Mouse (Mus musculus) cerebellum, adult 2 months (tissue): Measurements from ENCODE around the gene Cfap57. TPM values are rescaled to one million over a fixed set of nuclear protein-coding genes. Genes with fewer than 3 reads are reported as not detected.
"Not testable (repeated sequence)": the region's sequence is repeated elsewhere in the genome, so short reads cannot be mapped to it uniquely, and the experiment has no call there.

ENCODE experiments used
- DNase-seq, 2 experiments: peaks; one replicate each; pipeline ENCODE4 v3.0.0; 2021
- H3K27ac ChIP-seq: fragments of 200-500 bp; 2 replicates; pipeline ENCODE4 v1.5.1; 2012; ENCODE audit warnings: low read length, control low read depth, inconsistent platforms; ENCODE audit not compliant: insufficient read depth
- H3K27me3 ChIP-seq: fragments of 200-500 bp; 2 replicates; pipeline ENCODE4 v1.6.1; 2012; ENCODE audit warnings: inconsistent platforms, mild to moderate bottlenecking, low read length, moderate library complexity; ENCODE audit not compliant: control insufficient read depth, insufficient read depth
- H3K4me1 ChIP-seq: fragments of 200-500 bp; 2 replicates; pipeline ENCODE4 v1.6.1; 2011; ENCODE audit warnings: low read length; ENCODE audit not compliant: control insufficient read depth, insufficient read depth
- H3K4me3 ChIP-seq: fragments of 200-500 bp; replicated peaks from 2 replicates; pipeline ENCODE3; 2011; ENCODE audit warnings: mild to moderate bottlenecking, low read depth, low read length, control low read depth; ENCODE audit not compliant: insufficient read depth
- CTCF ChIP-seq: fragments of 200-500 bp; IDR thresholded peaks from 2 replicates; pipeline ENCODE4 v1.5.1; 2011; ENCODE audit warnings: low read depth, mild to moderate bottlenecking, control low read depth, low read length, moderate library complexity, borderline replicate concordance; ENCODE audit not compliant: insufficient read depth
- POLR2A ChIP-seq: fragments of 200-500 bp; IDR thresholded peaks from 2 replicates; pipeline ENCODE4 v1.6.1; 2011; ENCODE audit warnings: low read length, control low read depth, borderline replicate concordance; ENCODE audit not compliant: insufficient read depth
- WGBS: fragments of 180-500 bp; shearing (Covaris S2); methylation state at CpG from one replicate; pipeline ENCODE4 v1.1.7; 2018; 5-methylcytosine and 5-hydroxymethylcytosine counted together
- polyA plus RNA-seq: library from polyadenylated mRNA; depleted of rRNA; stranded (reverse); fragments of >200 nt; gene quantifications from 2 replicates; pipeline ENCODE4 v1.2.3, GENCODE M21; 2012; rRNA removed

Gene Cfap57
- polyA plus RNA-seq, 1 experiment: 0.36 TPM

DNA sequence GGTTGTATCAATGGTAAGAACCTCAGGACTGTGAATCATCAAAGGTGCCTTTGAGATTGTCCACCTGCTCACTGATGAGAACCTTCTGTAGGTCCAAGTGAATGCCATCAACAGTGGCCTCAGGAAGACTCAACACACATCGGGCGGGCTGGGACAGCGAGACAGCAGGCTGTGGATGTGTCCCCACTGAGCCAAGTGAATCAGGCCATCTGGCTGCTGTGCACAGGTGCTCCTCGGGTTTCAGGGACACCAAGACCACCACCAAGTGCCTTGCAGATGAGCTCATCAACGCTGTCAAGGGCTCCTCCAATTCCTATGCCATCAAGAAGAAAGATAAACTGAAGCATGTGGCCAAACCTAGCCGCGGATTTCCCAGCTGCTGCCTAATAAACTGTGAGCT is 98.3 kb downstream of the Cfap57 start:
- DNase-seq: no peak
- no peak for TF ChIP-seq POLR2A
- TF ChIP-seq CTCF: no peak
- no peak overlapping the region for H3K4me3 ChIP-seq
- H3K4me1 ChIP-seq: no peaks in the 10 kb centered on the region
- H3K27ac ChIP-seq: no peak overlapping the region
- H3K27me3 ChIP-seq: no peaks in the 10 kb centered on the region
- 27% methylated on average over 7 of the region's 7 CpGs for WGBS

DNA sequence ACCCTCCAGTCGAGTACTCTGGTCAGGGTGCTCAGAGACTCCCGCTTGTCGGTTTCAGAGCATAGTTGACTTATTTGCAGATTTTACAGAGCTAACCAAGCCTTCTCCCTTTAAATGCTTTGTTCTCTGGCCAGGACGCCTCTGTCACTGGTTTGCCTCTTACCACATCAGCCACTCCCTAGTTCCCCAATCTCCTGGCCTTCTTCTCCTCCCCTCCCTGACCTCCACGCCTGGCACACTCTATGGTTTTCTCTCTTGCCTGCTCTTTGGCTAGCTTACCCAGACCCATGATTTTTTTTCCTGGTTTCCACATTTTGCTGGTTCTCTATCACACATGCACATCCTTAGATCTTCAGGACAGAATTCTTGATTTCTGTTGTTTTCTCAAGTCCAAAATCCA is 102.4 kb downstream of the Cfap57 start:
- H3K4me1 ChIP-seq: no peaks in the 10 kb centered on the region
- H3K27me3 ChIP-seq: no peaks in the 10 kb centered on the region
- TF ChIP-seq CTCF (no peak), POLR2A (no peak)
- no peak overlapping the region for H3K4me3 ChIP-seq
- no peak overlapping the region for H3K27ac ChIP-seq
- WGBS: 72% methylated on average over 5 of the region's 5 CpGs
- DNase-seq: no peak

DNA sequence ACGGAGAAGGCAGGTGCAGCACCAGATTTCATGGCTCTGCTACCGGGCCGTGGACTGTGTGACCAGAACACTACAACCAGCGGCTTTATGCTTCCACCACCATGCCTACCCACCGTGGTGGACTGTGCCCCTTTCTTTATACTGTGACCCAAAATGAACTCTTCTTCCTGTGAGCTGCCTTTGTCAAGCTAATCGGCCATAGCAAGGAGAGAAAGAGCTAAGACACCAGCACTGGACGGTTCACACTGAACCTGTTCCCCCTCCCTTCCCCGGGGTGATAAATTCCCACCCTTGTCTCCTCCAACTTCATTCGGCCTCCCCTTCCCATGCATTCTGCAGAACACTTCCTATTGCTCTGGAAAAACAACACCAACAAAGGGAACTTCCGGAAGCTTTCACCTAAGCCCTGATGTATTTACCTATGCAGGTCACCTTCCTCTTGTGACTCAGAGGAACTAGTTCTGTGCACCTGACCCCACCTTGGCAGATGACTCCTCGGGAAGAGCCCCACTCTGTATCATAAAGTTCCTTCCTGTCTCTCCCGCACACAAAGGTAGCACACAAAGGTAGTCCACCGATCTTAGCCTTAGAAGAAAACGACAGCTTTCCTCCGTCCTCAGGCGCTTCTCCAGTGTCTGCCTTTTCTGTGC is 103.0 kb downstream of the Cfap57 start:
- Histone ChIP-seq H3K4me1 (no peaks in the 10 kb centered on the region), H3K27ac (no peak overlapping the region), H3K4me3 (no peak overlapping the region), H3K27me3 (no peaks in the 10 kb centered on the region)
- DNase-seq: no peak
- TF ChIP-seq CTCF: no peak
- TF ChIP-seq POLR2A: no peak
- WGBS: 38% methylated on average over 16 of the region's 16 CpGs

GRCm38 (mm10) chr4:118516699-118517496 is 103.7 kb downstream of the Cfap57 start:
- WGBS: 43% methylated on average over 20 of the region's 20 CpGs
- TF ChIP-seq CTCF: no peak
- no peak for TF ChIP-seq POLR2A
- no peak for DNase-seq

DNA sequence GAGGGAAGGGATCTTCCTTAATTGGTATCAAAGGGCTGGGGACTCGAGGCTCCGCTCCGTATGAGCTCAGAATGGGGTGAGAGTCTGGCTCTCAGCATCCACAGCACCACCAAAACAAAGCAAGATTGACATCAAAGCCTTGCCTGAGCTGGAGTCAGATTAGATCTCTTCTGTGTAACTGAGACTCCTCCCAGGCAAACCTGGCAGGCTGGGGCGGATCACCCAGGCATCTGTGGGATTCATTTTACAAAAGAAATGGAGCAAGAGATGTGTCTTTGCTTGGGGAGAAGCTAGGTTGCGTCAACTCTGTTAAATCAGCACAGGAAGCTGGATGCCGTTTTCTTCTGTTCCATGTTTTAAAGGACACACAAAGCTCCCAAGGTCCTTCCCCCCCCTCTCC is 111.5 kb downstream of the Cfap57 start:
- no peak for DNase-seq
- TF ChIP-seq CTCF: no peak
- no peak for TF ChIP-seq POLR2A
- H3K4me1 ChIP-seq: no peaks in the 10 kb centered on the region
- no peak overlapping the region for H3K4me3 ChIP-seq
- no peak overlapping the region for H3K27ac ChIP-seq
- no peaks in the 10 kb centered on the region for H3K27me3 ChIP-seq
- WGBS: 15% methylated on average over 6 of the region's 6 CpGs

More at GRCm38 (mm10) chr4:118516699-118517496, 103.7 kb downstream of the Cfap57 start:
- Histone ChIP-seq H3K27me3 (no peaks in the 10 kb centered on the region), H3K4me3 (no peak overlapping the region), H3K4me1 (no peaks in the 10 kb centered on the region), H3K27ac (no peak overlapping the region)

DNA sequence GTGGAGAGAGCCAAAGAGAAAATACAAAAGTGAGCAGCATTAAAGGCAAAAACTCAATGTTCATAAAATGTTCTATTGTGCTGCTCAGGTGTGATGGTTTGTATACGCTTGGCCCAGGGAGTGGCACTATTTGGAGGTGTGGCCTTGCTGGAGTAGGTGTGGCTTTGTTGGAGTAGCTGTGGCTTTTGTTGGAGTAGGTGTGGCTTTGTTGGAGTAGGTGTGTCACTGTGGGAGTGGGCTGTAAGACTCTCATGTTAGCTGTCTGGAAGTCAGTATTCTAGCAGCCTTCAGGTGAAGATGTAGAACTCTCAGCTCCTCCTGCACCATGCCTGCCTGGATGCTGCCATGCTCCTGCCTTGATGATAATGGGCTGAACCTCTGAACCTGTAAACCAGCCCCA is 113.4 kb downstream of the Cfap57 start:
- H3K27ac ChIP-seq, H3K4me3 ChIP-seq, H3K27me3 ChIP-seq, DNase-seq, H3K4me1 ChIP-seq: not testable (repeated sequence)
- WGBS: 89% methylated on average over 1 of the region's 1 CpGs

GRCm38 (mm10) chr4:118505551-118505950 is 115.0 kb downstream of the Cfap57 start:
- WGBS: 79% methylated on average over 3 of the region's 3 CpGs
- no peak overlapping the region for H3K27ac ChIP-seq
- no peaks in the 10 kb centered on the region for H3K27me3 ChIP-seq
- no peak for TF ChIP-seq POLR2A
- no peak for TF ChIP-seq CTCF
- no peak for DNase-seq
- H3K4me3 ChIP-seq: no peak overlapping the region
- H3K4me1 ChIP-seq: no peaks in the 10 kb centered on the region

Other genes starting within 250 kb of the Cfap57 start
- gene Szt2, start 211.5 kb downstream of the Cfap57 start, polyA plus RNA-seq: 38.0 and 38.6 TPM in 2 replicates
- gene Med8, start 211.4 kb downstream of the Cfap57 start, polyA plus RNA-seq: 61.0 and 65.8 TPM in 2 replicates
- gene Elovl1, start 192.7 kb downstream of the Cfap57 start, polyA plus RNA-seq: 79.1 and 85.4 TPM in 2 replicates
- gene Cdc20, start 183.4 kb downstream of the Cfap57 start, polyA plus RNA-seq: 3.4 and 3.6 TPM in 2 replicates
- gene Mpl, start 163.3 kb downstream of the Cfap57 start, polyA plus RNA-seq: 0.05 TPM in 2 replicates
- 10.7 and 12.8 TPM in 2 replicates for gene Tie1, start 130.7 kb downstream of the Cfap57 start, polyA plus RNA-seq
- not detected in 2 replicates for gene 2610528J11Rik, start 93.8 kb downstream of the Cfap57 start, polyA plus RNA-seq
- gene Tmem125, start 76.7 kb downstream of the Cfap57 start, polyA plus RNA-seq: 43.5 and 60.1 TPM in 2 replicates
- 61.9 and 64.0 TPM in 2 replicates for gene Ebna1bp2, start within 50 bp of the Cfap57 start, polyA plus RNA-seq
- not detected in 2 replicates for gene Olfr62, start 38.2 kb upstream of the Cfap57 start, polyA plus RNA-seq
- gene Olfr1342, start 72.0 kb upstream of the Cfap57 start, polyA plus RNA-seq: not detected in 2 replicates
- not detected in 2 replicates for gene Olfr1341, start 82.7 kb upstream of the Cfap57 start, polyA plus RNA-seq
- not detected in 2 replicates for gene Olfr1340, start 99.4 kb upstream of the Cfap57 start, polyA plus RNA-seq
- not detected in 2 replicates for gene Olfr1339, start 111.4 kb upstream of the Cfap57 start, polyA plus RNA-seq
- not detected in 2 replicates for gene Olfr1338, start 138.0 kb upstream of the Cfap57 start, polyA plus RNA-seq
- gene Olfr1337, start 161.8 kb upstream of the Cfap57 start, polyA plus RNA-seq: not detected in 2 replicates
- gene Olfr1335, start 189.2 kb upstream of the Cfap57 start, polyA plus RNA-seq: not detected in 2 replicates
- not detected in 2 replicates for gene Olfr1333, start 215.5 kb upstream of the Cfap57 start, polyA plus RNA-seq
- gene Olfr1331, start 243.9 kb upstream of the Cfap57 start, polyA plus RNA-seq: not detected in 2 replicates